In genomic region chr6:5725611-5726236, GRCm38 (mm10) we compare ENCODE assay signal across 8 mouse cellular contexts. TPM values are rescaled to one million over a fixed set of nuclear protein-coding genes. Genes with fewer than 3 reads are reported as not detected.
A peak's percentile ranks its signal among the peaks of the same experiment; 100 is the strongest.
DNase-seq lines count a peak whose midpoint lies in the region; ATAC-seq and TF ChIP-seq lines count a peak whose summit lies in the region.

Gene Dync1i1, plus strand, starts transcription at chr6:5725639.

- H3K4me2 ChIP-seq in embryonic facial prominence, embryonic 11.5 days (ENCODE audit: low read depth, low read length): peak within 1 kb of the TSS; percentile 92
- peak within 1 kb of the TSS; percentile 93 for H3K4me2 ChIP-seq in kidney, embryonic 15.5 days
- peak within 1 kb of the TSS; percentile 93 for H3K4me2 ChIP-seq in limb, embryonic 14.5 days (replicated peaks; ENCODE audit: low read depth, low read length, severe bottlenecking)
- H3K4me2 ChIP-seq in myocyte (ENCODE audit: low read depth): peak within 1 kb of the TSS; percentile 55

- intact Hi-C loops in heart, adult 2 months (cut with DNase I): no loop called here

- H3K4me3 ChIP-seq in embryonic facial prominence, embryonic 11.5 days (ENCODE audit: low read depth, low read length): peak within 1 kb of the TSS; percentile 46
- peak within 1 kb of the TSS; percentile 31 for H3K4me3 ChIP-seq in heart, adult 2 months
- peak within 1 kb of the TSS; percentile 54 for H3K4me3 ChIP-seq in kidney, embryonic 15.5 days (replicated peaks)
- peak within 1 kb of the TSS; percentile 48 for H3K4me3 ChIP-seq in limb, embryonic 14.5 days (replicated peaks; ENCODE audit: low read length)
- peak within 1 kb of the TSS; percentile 2 for H3K4me3 ChIP-seq in myocyte

- WGBS in embryonic facial prominence, embryonic 11.5 days: under 1% methylated on average over 35 of the region's 40 CpGs
- whole genome bisulfite sequencing in heart, adult 2 months: 2% methylated on average over 40 of the region's 40 CpGs
- WGBS in kidney, embryonic 15.5 days: 1% methylated on average over 40 of the region's 40 CpGs
- under 1% methylated on average over 36 of the region's 40 CpGs for WGBS in limb, embryonic 14.5 days

- ATAC-seq in embryonic facial prominence, embryonic 11.5 days (replicated peaks; ENCODE audit: insufficient number of reproducible peaks, low FRiP score, low TSS enrichment, low read depth): peak; percentile 95
- ATAC-seq in kidney, embryonic 15.5 days (replicated peaks; ENCODE audit: low FRiP score): peak; percentile 94
- peak; percentile 73 for ATAC-seq in limb, embryonic 14.5 days (ENCODE audit: low FRiP score, low read depth)

- no peaks in the 10 kb centered on the region for H3K36me3 ChIP-seq in embryonic facial prominence, embryonic 11.5 days (replicated peaks; ENCODE audit: control insufficient read depth, insufficient read depth, low read depth, low read length)
- no peaks in the 10 kb centered on the region for H3K36me3 ChIP-seq in heart, adult 2 months (ENCODE audit: control insufficient read depth, insufficient read depth, low read length)
- H3K36me3 ChIP-seq in kidney, embryonic 15.5 days: no peaks in the 10 kb centered on the region
- no peaks in the 10 kb centered on the region for H3K36me3 ChIP-seq in limb, embryonic 14.5 days (ENCODE audit: control insufficient read depth, insufficient read depth, low read length)
- no peaks in the 10 kb centered on the region for H3K36me3 ChIP-seq in myocyte (ENCODE audit: control insufficient read depth, insufficient read depth)

- H3K79me2 ChIP-seq in heart, adult 2 months (replicated peaks; ENCODE audit: control insufficient read depth, insufficient read depth, low read length): no peaks in the 10 kb centered on the region
- H3K79me2 ChIP-seq in myocyte (ENCODE audit: control insufficient read depth, insufficient read depth): no peaks in the 10 kb centered on the region

- H3ac ChIP-seq in myocyte (ENCODE audit: control insufficient read depth, insufficient read length): no peak within 1 kb of the TSS

- H3K4me1 ChIP-seq in embryonic facial prominence, embryonic 11.5 days (ENCODE audit: control insufficient read depth, insufficient read depth, low read length): 0 out of 2 replicates have a peak, but pooled peaks cover 3% of the 10 kb centered on the region
- H3K4me1 ChIP-seq in heart, adult 2 months (ENCODE audit: control insufficient read depth, insufficient read depth, low read length): peaks cover 1% of the 10 kb centered on the region; the same call in 1 of the 2 replicates
- peaks cover 11% of the 10 kb centered on the region; the same call in 1 of the 2 replicates for H3K4me1 ChIP-seq in kidney, embryonic 15.5 days
- peaks cover 2% of the 10 kb centered on the region; the same call in 1 of the 2 replicates for H3K4me1 ChIP-seq in limb, embryonic 14.5 days (ENCODE audit: control insufficient read depth, insufficient read depth, low read length)

- no peak within 1 kb of the TSS for H3K27ac ChIP-seq in embryonic facial prominence, embryonic 11.5 days (replicated peaks; ENCODE audit: low read depth, low read length)
- H3K27ac ChIP-seq in heart, adult 2 months: no peak within 1 kb of the TSS
- no peak within 1 kb of the TSS for H3K27ac ChIP-seq in kidney, embryonic 15.5 days
- no peak within 1 kb of the TSS for H3K27ac ChIP-seq in limb, embryonic 14.5 days (replicated peaks; ENCODE audit: low read depth, low read length)

- TF ChIP-seq POLR2A in heart, adult 2 months (IDR thresholded peaks at IDR 0.05; ENCODE audit: insufficient read depth, low read depth, low read length): no peak
- no peak for TF ChIP-seq POLR2A in limb, embryonic 14.5 days (IDR thresholded peaks at IDR 0.05; ENCODE audit: borderline replicate concordance, extremely low read depth, insufficient read depth, insufficient read length)
- TF ChIP-seq POLR2A in myocyte (IDR thresholded peaks at IDR 0.05; ENCODE audit: insufficient read length, low read depth): no peak

- H3K9ac ChIP-seq in embryonic facial prominence, embryonic 11.5 days (replicated peaks; ENCODE audit: low read length): peak within 1 kb of the TSS; percentile 56
- H3K9ac ChIP-seq in heart, adult 2 months (ENCODE audit: low read depth, low read length): no peak within 1 kb of the TSS
- H3K9ac ChIP-seq in kidney, embryonic 15.5 days: peak within 1 kb of the TSS; percentile 48
- H3K9ac ChIP-seq in limb, embryonic 14.5 days (ENCODE audit: low read depth, low read length, severe bottlenecking): peak within 1 kb of the TSS; percentile 55

- peak; percentile 3 for DNase-seq in lung, adult 18-20 months
- no peak for DNase-seq in lung, postnatal 25 days (ENCODE audit: low spot score)
- DNase-seq in embryonic facial prominence, embryonic 11.5 days (ENCODE audit: low spot score): peak; percentile 58
- peak; percentile 31 to 35 for DNase-seq in heart, adult 2 months
- DNase-seq in limb, embryonic 14.5 days (ENCODE audit: low spot score): peak; percentile 31
- peak; percentile 80 for DNase-seq in testis, postnatal 10 days (ENCODE audit: low spot score)

- no peak for TF ChIP-seq EP300 in heart, adult 2 months (IDR thresholded peaks at IDR 0.05; ENCODE audit: insufficient read depth, low read depth, low read length)

- peaks cover 5% of the 10 kb centered on the region; the same call in 1 of the 2 replicates for H3K27me3 ChIP-seq in embryonic facial prominence, embryonic 11.5 days (ENCODE audit: control insufficient read depth, insufficient read depth, low read length)
- 0 out of 2 replicates have a peak, but pooled peaks cover 1% of the 10 kb centered on the region for H3K27me3 ChIP-seq in heart, adult 2 months (ENCODE audit: control insufficient read depth, insufficient read depth, low read length)
- H3K27me3 ChIP-seq in kidney, embryonic 15.5 days: peaks cover 7% of the 10 kb centered on the region; the same call in 1 of the 2 replicates
- H3K27me3 ChIP-seq in limb, embryonic 14.5 days (ENCODE audit: control insufficient read depth, insufficient read depth, low read length): no peaks in the 10 kb centered on the region
- peaks cover 5% of the 10 kb centered on the region for H3K27me3 ChIP-seq in myocyte (ENCODE audit: control insufficient read depth, insufficient read depth, insufficient read length)

- no peaks in the 10 kb centered on the region for H3K9me3 ChIP-seq in embryonic facial prominence, embryonic 11.5 days (replicated peaks; ENCODE audit: control insufficient read depth, low read length)
- H3K9me3 ChIP-seq in kidney, embryonic 15.5 days (replicated peaks): no peaks in the 10 kb centered on the region
- H3K9me3 ChIP-seq in limb, embryonic 14.5 days (ENCODE audit: control insufficient read depth, low read length): no peaks in the 10 kb centered on the region

- no peak for TF ChIP-seq CTCF in heart, adult 2 months (IDR thresholded peaks at IDR 0.05)

TF ChIP-seq in myocyte, 11 proteins besides CTCF, POLR2A, EP300 and RAD21:
- TF ChIP-seq POLR2AphosphoS2 (IDR thresholded peaks at IDR 0.05; ENCODE audit: insufficient read length, low read depth): no peak
- TF ChIP-seq USF1 (IDR thresholded peaks at IDR 0.05; ENCODE audit: low read depth): no peak
- TF ChIP-seq E2F4 (IDR thresholded peaks at IDR 0.05; ENCODE audit: insufficient read depth): no peak
- TF ChIP-seq SRF (IDR thresholded peaks at IDR 0.05; ENCODE audit: control insufficient read depth, insufficient read length, low read depth): no peak
- no peak for TF ChIP-seq MYOG (IDR thresholded peaks at IDR 0.05; ENCODE audit: control insufficient read depth in 1 of 3, insufficient read depth in 1 of 3, insufficient read length in 2 of 3, low read depth in 2 of 3)
- TF ChIP-seq MYOD1 (IDR thresholded peaks at IDR 0.05; ENCODE audit: control insufficient read depth in 1 of 3, insufficient read length in 2 of 3, low read depth in 2 of 3): no peak
- no peak for TF ChIP-seq CEBPB (IDR thresholded peaks at IDR 0.05; ENCODE audit: insufficient read depth, poor library complexity, severe bottlenecking)
- no peak for TF ChIP-seq MAX (IDR thresholded peaks at IDR 0.05; ENCODE audit: low read depth)
- TF ChIP-seq TCF12 (IDR thresholded peaks at IDR 0.05; ENCODE audit: insufficient read depth, poor library complexity, severe bottlenecking): no peak
- no peak for TF ChIP-seq REST (IDR thresholded peaks at IDR 0.05; ENCODE audit: insufficient read depth, insufficient read length)
- no peak for TF ChIP-seq TCF3 (IDR thresholded peaks at IDR 0.05; ENCODE audit: insufficient read length, low read depth)

RNA-seq across cellular contexts. Expression of gene Dync1i1, which starts in this region (rescaled TPM):
- 4.5 and 4.8 TPM in 2 replicates for polyA plus RNA-seq in embryonic facial prominence, embryonic 11.5 days (2014; fragmentation: Nextera tagmentation; extraction: Ambion mirVana)
- under 1 TPM; 0.42 to 0.43 TPM for total RNA-seq in heart, adult 2 months (2021)
- polyA plus RNA-seq in heart, adult 2 months (2012; rRNA removed): 0.41 and 0.53 TPM in 2 replicates
- polyA plus RNA-seq in kidney, embryonic 15.5 days (2015; fragmentation: Nextera tagmentation; extraction: Ambion mirVana): 3.7 and 4.1 TPM in 2 replicates
- 12.4 and 14.3 TPM in 2 replicates for polyA plus RNA-seq in limb, embryonic 14.5 days (2012; rRNA removed)
- polyA plus RNA-seq in limb, embryonic 14.5 days (2014; fragmentation: Nextera tagmentation; extraction: Ambion mirVana): 9.0 and 10.0 TPM in 2 replicates
- 3.9 TPM for polyA plus RNA-seq in myocyte (2012; fragmentation: generic; extraction: Trizol)

Comparison
In these comparisons a context has a peak if more than half of its experiments do, and no peak if none do; other contexts are left out.
1. Peak in DNase-seq and H3K4me3 ChIP-seq in heart, adult 2 months; RNA of the gene not detected or under 1 TPM.
2. H3K4me3 ChIP-seq: peak in every context shown above with its lines; median percentile 54 in kidney, embryonic 15.5 days; 48 in limb, embryonic 14.5 days; 46 in embryonic facial prominence, embryonic 11.5 days; 31 in heart, adult 2 months; 2 in myocyte.